Mouse (Mus musculus): ENCODE measurements around the gene Ppp3r1. TPM values are rescaled to one million over a fixed set of nuclear protein-coding genes. Genes with fewer than 3 reads are reported as not detected.

The Ppp3r1 gene
- polyA plus RNA-seq, 1 experiment from 2014 or later, result 182 TPM

GRCm38 (mm10) chr11:17169262-17169661, 10.2 kb downstream of the Ppp3r1 start:
- no peak for ATAC-seq

GRCm38 (mm10) chr11:17170938-17171729, 12.1 kb downstream of the Ppp3r1 start:
- no peaks in the 10 kb centered on the region for H3K27me3 ChIP-seq (replicated peaks; ENCODE audit: control insufficient read depth, insufficient read depth, low read length)
- no peak overlapping the region for H3K4me2 ChIP-seq (ENCODE audit: low read length)
- 97% methylated on average over 1 of the region's 1 CpGs for WGBS
- peaks cover 4% of the 10 kb centered on the region; the same call in 1 of the 2 replicates for H3K36me3 ChIP-seq (ENCODE audit: control insufficient read depth, insufficient read depth)
- H3K4me1 ChIP-seq (replicated peaks; ENCODE audit: control insufficient read depth, insufficient read depth, low read length), result no peaks in the 10 kb centered on the region
- no peak for ATAC-seq
- no peaks in the 10 kb centered on the region; the same call in 1 of the 2 replicates for H3K9me3 ChIP-seq (ENCODE audit: control insufficient read depth, low read length)
- H3K9ac ChIP-seq (replicated peaks; ENCODE audit: low read depth, low read length), result no peak overlapping the region
- no peak overlapping the region for H3K4me3 ChIP-seq (replicated peaks; ENCODE audit: low read length)
- H3K27ac ChIP-seq (ENCODE audit: low read length), result no peak overlapping the region

More at GRCm38 (mm10) chr11:17169262-17169661, 10.2 kb downstream of the Ppp3r1 start:
- Histone ChIP-seq H3K4me3 (replicated peaks; ENCODE audit: low read length) (no peak overlapping the region), H3K9ac (replicated peaks; ENCODE audit: low read depth, low read length) (no peak overlapping the region), H3K4me1 (replicated peaks; ENCODE audit: control insufficient read depth, insufficient read depth, low read length) (no peaks in the 10 kb centered on the region; the same call in 1 of the 2 replicates), H3K27me3 (replicated peaks; ENCODE audit: control insufficient read depth, insufficient read depth, low read length) (no peaks in the 10 kb centered on the region), H3K4me2 (ENCODE audit: low read length) (no peak overlapping the region), H3K36me3 (ENCODE audit: control insufficient read depth, insufficient read depth) (peaks cover 4% of the 10 kb centered on the region; the same call in 1 of the 2 replicates), H3K27ac (ENCODE audit: low read length) (no peak overlapping the region), H3K9me3 (ENCODE audit: control insufficient read depth, low read length) (no peaks in the 10 kb centered on the region)
- 88% methylated on average over 2 of the region's 2 CpGs for WGBS

- no peaks in the 10 kb centered on the region; the same call in 1 of the 2 replicates for H3K9me3 ChIP-seq (ENCODE audit: control insufficient read depth, low read length)
- ATAC-seq, result no peak
- H3K36me3 ChIP-seq (ENCODE audit: control insufficient read depth, insufficient read depth), result peaks cover 4% of the 10 kb centered on the region; the same call in 1 of the 2 replicates
- H3K4me3 ChIP-seq (replicated peaks; ENCODE audit: low read length), result no peak overlapping the region
- 95% methylated on average over 4 of the region's 4 CpGs for WGBS
- no peak overlapping the region for H3K9ac ChIP-seq (replicated peaks; ENCODE audit: low read depth, low read length)
- no peaks in the 10 kb centered on the region for H3K4me1 ChIP-seq (replicated peaks; ENCODE audit: control insufficient read depth, insufficient read depth, low read length)
- no peak overlapping the region for H3K27ac ChIP-seq (ENCODE audit: low read length)
- no peak overlapping the region for H3K4me2 ChIP-seq (ENCODE audit: low read length)
- no peaks in the 10 kb centered on the region for H3K27me3 ChIP-seq (replicated peaks; ENCODE audit: control insufficient read depth, insufficient read depth, low read length)
These were observed 13.2 kb downstream of the Ppp3r1 start for GRCm38 (mm10) chr11:17172300-17172699.

- Histone ChIP-seq H3K36me3 (ENCODE audit: control insufficient read depth, insufficient read depth) (peaks cover 4% of the 10 kb centered on the region; the same call in 1 of the 2 replicates), H3K4me1 (replicated peaks; ENCODE audit: control insufficient read depth, insufficient read depth, low read length) (no peaks in the 10 kb centered on the region), H3K4me3 (replicated peaks; ENCODE audit: low read length) (no peak overlapping the region), H3K9me3 (ENCODE audit: control insufficient read depth, low read length) (no peaks in the 10 kb centered on the region; the same call in 1 of the 2 replicates), H3K4me2 (ENCODE audit: low read length) (no peak overlapping the region), H3K9ac (replicated peaks; ENCODE audit: low read depth, low read length) (no peak overlapping the region), H3K27me3 (replicated peaks; ENCODE audit: control insufficient read depth, insufficient read depth, low read length) (no peaks in the 10 kb centered on the region), H3K27ac (ENCODE audit: low read length) (no peak overlapping the region)
- no peak for ATAC-seq
- 100% methylated on average over 1 of the region's 1 CpGs for whole genome bisulfite sequencing
These were observed 17.6 kb downstream of the Ppp3r1 start for GRCm38 (mm10) chr11:17176638-17177037.

GRCm38 (mm10) chr11:17180753-17181152, 21.7 kb downstream of the Ppp3r1 start:
- Histone ChIP-seq H3K27ac (ENCODE audit: low read length) (no peak overlapping the region), H3K4me2 (ENCODE audit: low read length) (no peak overlapping the region), H3K27me3 (replicated peaks; ENCODE audit: control insufficient read depth, insufficient read depth, low read length) (no peaks in the 10 kb centered on the region), H3K9ac (replicated peaks; ENCODE audit: low read depth, low read length) (no peak overlapping the region), H3K4me1 (replicated peaks; ENCODE audit: control insufficient read depth, insufficient read depth, low read length) (no peaks in the 10 kb centered on the region), H3K36me3 (ENCODE audit: control insufficient read depth, insufficient read depth) (no peaks in the 10 kb centered on the region), H3K9me3 (ENCODE audit: control insufficient read depth, low read length) (no peaks in the 10 kb centered on the region; the same call in 1 of the 2 replicates), H3K4me3 (replicated peaks; ENCODE audit: low read length) (no peak overlapping the region)
- ATAC-seq, result no peak
- WGBS, result 95% methylated on average over 3 of the region's 3 CpGs

GRCm38 (mm10) chr11:17181807-17182206, 22.7 kb downstream of the Ppp3r1 start, which contains the start of gene Wdr92:
Gene Wdr92 (plus strand): TSS chr11:17182107.
- Histone ChIP-seq H3K36me3 (ENCODE audit: control insufficient read depth, insufficient read depth) (no peaks in the 10 kb centered on the region), H3K9ac (replicated peaks; ENCODE audit: low read depth, low read length) (no peak within 1 kb of the TSS), H3K4me2 (ENCODE audit: low read length) (no peak within 1 kb of the TSS), H3K27me3 (replicated peaks; ENCODE audit: control insufficient read depth, insufficient read depth, low read length) (no peaks in the 10 kb centered on the region), H3K27ac (ENCODE audit: low read length) (no peak within 1 kb of the TSS), H3K9me3 (ENCODE audit: control insufficient read depth, low read length) (no peaks in the 10 kb centered on the region), H3K4me1 (replicated peaks; ENCODE audit: control insufficient read depth, insufficient read depth, low read length) (no peaks in the 10 kb centered on the region), H3K4me3 (replicated peaks; ENCODE audit: low read length) (no peak within 1 kb of the TSS)
- ATAC-seq, result no peak
- whole genome bisulfite sequencing, result 70% methylated on average over 3 of the region's 3 CpGs

GRCm38 (mm10) chr11:17183165-17183564, 24.1 kb downstream of the Ppp3r1 start:
- Histone ChIP-seq H3K9ac (replicated peaks; ENCODE audit: low read depth, low read length) (no peak overlapping the region), H3K36me3 (ENCODE audit: control insufficient read depth, insufficient read depth) (no peaks in the 10 kb centered on the region), H3K4me1 (replicated peaks; ENCODE audit: control insufficient read depth, insufficient read depth, low read length) (no peaks in the 10 kb centered on the region), H3K4me3 (replicated peaks; ENCODE audit: low read length) (no peak overlapping the region), H3K4me2 (ENCODE audit: low read length) (no peak overlapping the region), H3K9me3 (ENCODE audit: control insufficient read depth, low read length) (no peaks in the 10 kb centered on the region), H3K27me3 (replicated peaks; ENCODE audit: control insufficient read depth, insufficient read depth, low read length) (no peaks in the 10 kb centered on the region), H3K27ac (ENCODE audit: low read length) (no peak overlapping the region)
- WGBS, result 90% methylated on average over 2 of the region's 2 CpGs
- no peak for ATAC-seq

- no peak overlapping the region for H3K9ac ChIP-seq (replicated peaks; ENCODE audit: low read depth, low read length)
- no peaks in the 10 kb centered on the region for H3K27me3 ChIP-seq (replicated peaks; ENCODE audit: control insufficient read depth, insufficient read depth, low read length)
- no peaks in the 10 kb centered on the region for H3K4me1 ChIP-seq (replicated peaks; ENCODE audit: control insufficient read depth, insufficient read depth, low read length)
- WGBS, result 87% methylated on average over 3 of the region's 3 CpGs
- H3K4me3 ChIP-seq (replicated peaks; ENCODE audit: low read length), result no peak overlapping the region
- no peaks in the 10 kb centered on the region for H3K9me3 ChIP-seq (ENCODE audit: control insufficient read depth, low read length)
- H3K4me2 ChIP-seq (ENCODE audit: low read length), result no peak overlapping the region
- no peaks in the 10 kb centered on the region for H3K36me3 ChIP-seq (ENCODE audit: control insufficient read depth, insufficient read depth)
- no peak for ATAC-seq
- no peak overlapping the region for H3K27ac ChIP-seq (ENCODE audit: low read length)
These were observed 28.6 kb downstream of the Ppp3r1 start for GRCm38 (mm10) chr11:17187649-17188048.

- H3K27ac ChIP-seq (ENCODE audit: low read length), result no peak overlapping the region
- H3K4me1 ChIP-seq (replicated peaks; ENCODE audit: control insufficient read depth, insufficient read depth, low read length), result no peaks in the 10 kb centered on the region
- no peaks in the 10 kb centered on the region for H3K9me3 ChIP-seq (ENCODE audit: control insufficient read depth, low read length)
- 71% methylated on average over 3 of the region's 3 CpGs for WGBS
- H3K36me3 ChIP-seq (ENCODE audit: control insufficient read depth, insufficient read depth), result no peaks in the 10 kb centered on the region
- no peak overlapping the region for H3K9ac ChIP-seq (replicated peaks; ENCODE audit: low read depth, low read length)
- ATAC-seq, result no peak; the same call in 1 of the 2 replicates
- H3K4me3 ChIP-seq (replicated peaks; ENCODE audit: low read length), result no peak overlapping the region
- no peaks in the 10 kb centered on the region for H3K27me3 ChIP-seq (replicated peaks; ENCODE audit: control insufficient read depth, insufficient read depth, low read length)
- H3K4me2 ChIP-seq (ENCODE audit: low read length), result no peak overlapping the region
These were observed 29.7 kb downstream of the Ppp3r1 start for GRCm38 (mm10) chr11:17188786-17189185.
